Mouse (Mus musculus) layer of hippocampus, postnatal 25 days (tissue): ENCODE measurements around the gene Gabrr3. TPM values are rescaled to one million over a fixed set of nuclear protein-coding genes. Genes with fewer than 3 reads are reported as not detected.

ENCODE experiments used
- DNase-seq, 2 experiments: peaks; one replicate each; pipeline ENCODE4 v3.0.0; 2022; ENCODE audit warnings: mixed read lengths in 2 of 2, low spot score in 1 of 2; ENCODE audit errors: extremely low spot score in 1 of 2
- total RNA-seq, 2 experiments: library from RNA; stranded (reverse); gene quantifications; 2 replicates each; pipeline ENCODE4 v1.2.3; 2021

Gene Gabrr3
- total RNA-seq, 2 experiments from 2014 or later: 0.15 TPM; not detected in 1

- DNase-seq: no peak
These were observed 56.8 kb downstream of the Gabrr3 start for GRCm38 (mm10) chr16:59463973-59464372.

GRCm38 (mm10) chr16:59469846-59470245, 62.7 kb downstream of the Gabrr3 start:
- no peak for DNase-seq

- DNase-seq: peak; percentile 62 to 81
These were observed 64.6 kb downstream of the Gabrr3 start, which contains the start of gene Riox2 for GRCm38 (mm10) chr16:59471637-59472278. Gene Riox2 (plus strand): TSS chr16:59471775.

DNA sequence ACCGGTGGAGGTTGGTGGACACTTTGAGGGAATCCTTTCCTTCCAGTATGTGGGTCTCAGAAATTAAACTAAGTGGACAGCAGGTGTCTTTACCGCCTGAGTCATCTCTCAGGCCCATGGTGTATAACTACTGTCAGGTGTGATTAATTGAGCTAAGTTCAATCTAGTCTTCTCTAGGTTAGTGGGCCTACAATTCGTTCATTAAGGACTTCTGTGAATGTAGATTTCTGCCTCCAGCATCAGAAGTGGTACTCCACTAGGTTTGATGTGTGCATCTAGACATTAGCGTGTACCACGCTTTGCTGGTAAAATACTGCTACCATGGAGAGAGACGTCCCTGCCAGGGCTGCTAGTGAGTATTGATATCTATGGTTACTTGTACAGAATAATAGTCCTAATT, 65.4 kb downstream of the Gabrr3 start:
- no peak for DNase-seq

- peak; percentile 29 to 65 for DNase-seq
These were observed 67.7 kb downstream of the Gabrr3 start for GRCm38 (mm10) chr16:59474788-59475187.

DNA sequence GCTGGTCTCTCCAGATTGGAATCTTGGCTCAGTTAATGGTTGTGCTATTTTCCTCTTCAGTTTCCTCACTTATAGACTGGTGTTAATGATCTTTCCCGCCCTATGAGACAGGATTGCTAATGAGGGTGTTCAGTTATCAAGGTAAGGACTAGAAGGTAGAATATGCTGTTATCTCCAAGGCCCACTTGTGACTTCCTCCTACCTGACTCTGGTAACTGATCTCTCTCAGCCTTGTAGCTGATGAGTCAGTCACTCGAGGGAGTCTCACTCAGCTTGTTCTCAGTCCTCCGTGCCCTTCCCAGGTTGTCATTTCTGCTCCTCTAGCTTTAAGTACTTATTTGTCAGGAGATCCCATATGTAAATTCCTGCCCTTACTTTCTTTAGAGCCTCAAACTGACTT, 70.8 kb downstream of the Gabrr3 start:
- no peak for DNase-seq

- DNase-seq: no peak
These were observed 80.1 kb downstream of the Gabrr3 start for GRCm38 (mm10) chr16:59487239-59487638.

GRCm38 (mm10) chr16:59487975-59488548, 80.9 kb downstream of the Gabrr3 start:
- no peak for DNase-seq

GRCm38 (mm10) chr16:59493199-59493598, 86.1 kb downstream of the Gabrr3 start:
- no peak for DNase-seq

DNA sequence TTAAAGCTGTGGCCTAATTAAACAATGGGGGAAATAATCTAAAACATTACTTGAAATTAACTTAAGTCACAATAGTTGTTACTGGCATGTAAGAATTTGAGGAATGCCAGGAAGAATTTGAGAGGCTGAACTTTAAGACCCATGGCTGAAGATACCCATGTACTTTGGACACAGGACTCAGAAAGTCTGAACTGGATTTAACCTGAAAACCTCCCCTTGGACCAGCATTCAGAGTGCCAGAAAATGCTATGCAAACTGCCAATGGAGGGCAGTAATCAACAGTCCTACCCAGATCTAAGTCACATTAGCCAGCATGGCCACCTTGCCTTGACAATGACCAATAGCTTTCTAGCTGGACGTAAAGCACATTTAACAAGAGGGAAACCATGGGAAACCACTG, 90.8 kb downstream of the Gabrr3 start:
- DNase-seq: no peak

GRCm38 (mm10) chr16:59499180-59499579, 92.0 kb downstream of the Gabrr3 start:
- DNase-seq: no peak

GRCm38 (mm10) chr16:59509830-59510229, 102.7 kb downstream of the Gabrr3 start:
- DNase-seq: no peak

Other genes starting within 250 kb of the Gabrr3 start
- not detected for gene Olfr196, start 236.9 kb upstream of the Gabrr3 start, total RNA-seq
- gene Olfr198, start 203.8 kb upstream of the Gabrr3 start, total RNA-seq: not detected
- not detected for gene Olfr199, start 187.6 kb upstream of the Gabrr3 start, total RNA-seq
- gene Olfr201, start 134.7 kb upstream of the Gabrr3 start, total RNA-seq: not detected
- gene Olfr202, start 120.5 kb upstream of the Gabrr3 start, total RNA-seq: not detected
- not detected for gene Olfr203, start 108.5 kb upstream of the Gabrr3 start, total RNA-seq
- not detected for gene Olfr204, start 89.1 kb upstream of the Gabrr3 start, total RNA-seq
- not detected for gene Olfr205, start 76.2 kb upstream of the Gabrr3 start, total RNA-seq
- gene Olfr206, start 58.1 kb upstream of the Gabrr3 start, total RNA-seq: not detected
- not detected for gene Olfr209, start 43.3 kb upstream of the Gabrr3 start, total RNA-seq
- gene Riox2, start 64.4 kb downstream of the Gabrr3 start, total RNA-seq: 10 to 100 TPM; 13.8 to 16.2 TPM
- 1 to 10 TPM; 3.7 to 4.1 TPM for gene Crybg3, start 193.6 kb downstream of the Gabrr3 start, total RNA-seq
- 10 to 100 TPM; 30.2 TPM for gene Arl6, start 232.1 kb downstream of the Gabrr3 start, total RNA-seq